Mouse (Mus musculus) hindbrain, embryonic 10.5 days (tissue): ENCODE measurements around the gene Prmt3. TPM values are rescaled to one million over a fixed set of nuclear protein-coding genes. Genes with fewer than 3 reads are reported as not detected.

Experiments used
- DNase-seq: peaks from one replicate; pipeline ENCODE4 v3.0.0-alpha.2; 2017; ENCODE audit warnings: low spot score
- H3K27ac ChIP-seq: fragments of 300-500 bp; sonication (generic); 2 replicates; pipeline ENCODE4 v1.5.1; 2016; ENCODE audit warnings: mild to moderate bottlenecking, moderate library complexity
- H3K27me3 ChIP-seq: fragments of 300-500 bp; sonication (generic); 2 replicates; pipeline ENCODE4 v1.6.1; 2016; ENCODE audit warnings: mild to moderate bottlenecking; ENCODE audit not compliant: poor library complexity, insufficient read depth, severe bottlenecking
- H3K36me3 ChIP-seq: fragments of 300-500 bp; sonication (generic); 2 replicates; pipeline ENCODE4 v1.6.1; 2016; ENCODE audit warnings: mild to moderate bottlenecking, moderate library complexity
- H3K4me1 ChIP-seq: fragments of 300-500 bp; sonication (generic); replicated peaks from 2 replicates; pipeline ENCODE4 v1.6.1; 2016; ENCODE audit warnings: mild to moderate bottlenecking
- H3K4me3 ChIP-seq: fragments of 300-500 bp; sonication (generic); 2 replicates; pipeline ENCODE4 v1.5.1; 2016; ENCODE audit warnings: mild to moderate bottlenecking, moderate library complexity
- H3K9me3 ChIP-seq: fragments of 300-500 bp; sonication (generic); 2 replicates; pipeline ENCODE4 v1.6.1; 2016; ENCODE audit warnings: mild to moderate bottlenecking, moderate library complexity
- WGBS: fragments of 180-500 bp; shearing (Covaris S2); methylation state at CpG from one replicate; pipeline ENCODE4 v1.1.7; 2016; 5-methylcytosine and 5-hydroxymethylcytosine counted together
- polyA plus RNA-seq: library from polyadenylated mRNA; unstranded; fragments of >200 nt; fragmentation: Nextera tagmentation; extraction: Ambion mirVana; gene quantifications from 2 replicates; pipeline ENCODE4 v1.2.1, GENCODE M21; 2016

The Prmt3 gene
- polyA plus RNA-seq, 1 experiment from 2014 or later: 49.7 TPM

DNA sequence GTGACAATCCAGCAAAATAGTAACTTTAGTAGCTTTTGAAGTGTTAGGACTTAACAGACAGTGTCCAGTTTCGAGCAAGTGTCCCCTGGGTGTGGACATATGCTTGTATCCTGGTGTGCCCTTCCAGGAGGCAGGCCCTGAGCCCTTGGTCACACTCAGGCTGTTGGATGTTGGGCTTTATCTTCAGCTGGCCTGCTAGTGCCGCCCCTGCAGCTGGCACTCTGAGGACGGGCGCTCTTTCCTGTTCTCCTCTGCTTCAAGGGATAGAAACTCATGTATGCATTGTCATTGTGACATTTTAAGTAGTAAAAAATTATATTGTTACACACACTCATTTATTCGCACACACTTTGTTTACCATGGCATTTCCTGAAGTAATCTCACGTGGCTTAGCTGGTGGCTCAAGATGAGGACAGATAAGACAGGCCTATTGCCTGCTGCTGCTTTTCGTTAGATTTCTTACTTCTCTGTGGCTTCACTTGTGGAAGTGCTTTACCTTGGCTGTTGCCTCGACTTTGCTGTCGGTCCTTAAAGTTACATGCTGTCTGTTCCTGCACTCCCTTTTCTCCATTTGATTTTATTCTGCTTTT, 29.0 kb downstream of the Prmt3 start:
- Histone ChIP-seq H3K27me3 (no peaks in the 10 kb centered on the region), H3K4me1 (no peaks in the 10 kb centered on the region), H3K9me3 (no peaks in the 10 kb centered on the region), H3K4me3 (no peak overlapping the region), H3K27ac (no peak overlapping the region), H3K36me3 (peaks cover 51% of the 10 kb centered on the region)
- no peak for DNase-seq
- 88% methylated on average over 9 of the region's 9 CpGs for WGBS

DNA sequence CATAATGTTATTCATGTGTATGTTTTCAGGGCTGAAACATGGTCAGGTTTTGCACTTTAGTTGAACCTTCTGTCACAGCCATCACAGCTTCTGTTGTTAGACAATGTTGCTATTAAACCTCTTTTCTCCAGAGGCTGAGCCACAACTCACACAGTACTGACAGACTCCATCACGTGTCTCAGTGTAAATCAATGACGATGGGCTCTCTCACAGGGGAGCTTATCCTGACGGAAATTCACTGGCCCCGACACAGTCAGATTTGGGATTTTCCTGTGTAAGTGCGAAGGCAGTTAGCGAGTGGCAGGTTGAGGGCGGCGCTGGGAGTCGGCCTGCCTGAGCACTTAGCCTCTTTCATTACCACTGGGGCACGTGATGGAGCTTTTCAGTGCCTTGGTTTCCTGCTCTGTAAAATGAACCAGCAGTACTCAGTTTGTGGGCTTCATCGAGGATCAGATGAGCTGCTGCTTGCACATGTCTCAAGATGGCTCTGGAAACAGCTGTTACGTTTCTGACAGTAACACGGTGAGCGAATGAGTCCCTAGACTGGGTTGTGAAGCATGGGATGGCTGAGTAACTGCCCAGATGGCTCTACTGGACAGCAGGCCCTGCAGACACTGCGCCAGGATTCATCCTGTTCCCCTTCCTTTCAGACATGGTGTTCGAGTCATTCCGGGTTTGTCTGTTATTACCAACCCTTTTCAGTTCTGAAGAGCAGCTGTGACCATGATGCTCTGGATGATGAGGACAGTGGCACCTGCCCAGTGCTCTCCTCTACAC, 29.9 kb downstream of the Prmt3 start:
- no peaks in the 10 kb centered on the region for H3K27me3 ChIP-seq
- no peaks in the 10 kb centered on the region for H3K4me1 ChIP-seq
- no peak for DNase-seq
- no peak overlapping the region for H3K4me3 ChIP-seq
- peaks cover 46% of the 10 kb centered on the region for H3K36me3 ChIP-seq
- no peak overlapping the region for H3K27ac ChIP-seq
- H3K9me3 ChIP-seq: no peaks in the 10 kb centered on the region
- 90% methylated on average over 17 of the region's 17 CpGs for WGBS

DNA sequence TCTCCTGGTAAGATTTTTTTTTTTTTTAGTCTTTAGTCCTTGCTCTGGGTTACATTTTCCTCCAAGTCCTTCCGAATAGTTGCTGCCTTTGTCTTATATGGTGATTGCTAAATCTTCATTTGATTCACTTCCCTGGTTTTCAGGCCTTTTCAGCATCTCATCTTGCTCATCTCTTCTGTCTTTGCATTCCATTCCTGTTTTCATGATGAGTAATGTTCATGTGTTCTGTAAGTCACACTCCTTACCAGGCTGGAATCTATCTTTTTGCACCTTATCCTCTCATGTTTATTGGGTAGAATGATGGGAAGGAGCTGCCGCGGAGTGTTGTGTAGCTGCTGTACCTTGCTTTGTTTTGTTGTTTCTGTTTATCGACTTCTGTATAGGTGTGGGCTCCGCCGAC, 31.0 kb downstream of the Prmt3 start:
- Histone ChIP-seq H3K27me3 (no peaks in the 10 kb centered on the region), H3K4me1 (no peaks in the 10 kb centered on the region), H3K27ac (no peak overlapping the region), H3K4me3 (no peak overlapping the region), H3K9me3 (no peaks in the 10 kb centered on the region), H3K36me3 (peaks cover 38% of the 10 kb centered on the region)
- 94% methylated on average over 6 of the region's 6 CpGs for WGBS
- no peak for DNase-seq

DNA sequence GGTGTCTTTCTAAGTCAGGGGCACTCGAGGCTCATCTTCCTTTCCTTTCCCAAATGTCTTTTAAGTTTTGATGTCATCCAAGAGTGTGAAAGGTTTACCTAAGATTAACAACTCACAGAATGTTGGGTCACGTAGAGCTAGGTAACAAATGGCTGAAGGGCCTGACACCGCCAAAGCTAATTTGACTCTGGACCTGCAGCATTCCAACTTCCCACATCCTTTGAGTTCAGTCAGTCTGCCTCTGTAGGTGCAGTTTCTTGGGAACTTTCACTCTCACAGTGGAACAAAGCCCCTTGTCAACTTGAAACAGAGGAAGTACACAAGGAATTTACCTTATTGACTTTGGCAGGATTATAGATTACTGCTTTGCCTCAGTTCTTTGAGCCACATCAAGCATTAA, 31.4 kb downstream of the Prmt3 start:
- Histone ChIP-seq H3K9me3 (no peaks in the 10 kb centered on the region), H3K27me3 (no peaks in the 10 kb centered on the region), H3K36me3 (peaks cover 40% of the 10 kb centered on the region), H3K4me3 (no peak overlapping the region), H3K27ac (no peak overlapping the region), H3K4me1 (no peaks in the 10 kb centered on the region)
- DNase-seq: no peak
- 77% methylated on average over 3 of the region's 3 CpGs for WGBS

DNA sequence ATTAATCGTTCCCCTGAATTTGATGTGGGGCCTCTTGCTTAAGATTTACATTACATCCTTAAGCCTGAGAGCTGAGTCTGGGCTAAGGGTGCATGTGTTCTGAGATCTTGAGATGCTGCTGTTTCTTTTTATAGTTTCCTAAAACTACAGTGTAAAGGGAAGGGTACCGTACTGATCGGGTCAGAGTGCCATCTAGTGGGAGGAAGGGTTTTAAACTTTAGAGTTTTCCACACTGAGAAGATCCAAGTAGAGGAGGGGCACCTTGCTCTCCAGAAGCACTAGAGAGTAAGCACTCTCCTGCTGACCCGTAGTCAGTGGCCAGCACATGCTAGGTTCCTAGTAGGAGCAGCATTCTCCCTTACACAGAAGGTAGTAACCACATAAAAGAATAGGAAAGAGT, 33.2 kb downstream of the Prmt3 start:
- peaks cover 46% of the 10 kb centered on the region for H3K36me3 ChIP-seq
- no peak overlapping the region for H3K27ac ChIP-seq
- WGBS: 68% methylated on average over 4 of the region's 4 CpGs
- H3K4me1 ChIP-seq: no peaks in the 10 kb centered on the region
- H3K27me3 ChIP-seq: no peaks in the 10 kb centered on the region
- H3K9me3 ChIP-seq: no peaks in the 10 kb centered on the region
- H3K4me3 ChIP-seq: no peak overlapping the region
- no peak for DNase-seq

DNA sequence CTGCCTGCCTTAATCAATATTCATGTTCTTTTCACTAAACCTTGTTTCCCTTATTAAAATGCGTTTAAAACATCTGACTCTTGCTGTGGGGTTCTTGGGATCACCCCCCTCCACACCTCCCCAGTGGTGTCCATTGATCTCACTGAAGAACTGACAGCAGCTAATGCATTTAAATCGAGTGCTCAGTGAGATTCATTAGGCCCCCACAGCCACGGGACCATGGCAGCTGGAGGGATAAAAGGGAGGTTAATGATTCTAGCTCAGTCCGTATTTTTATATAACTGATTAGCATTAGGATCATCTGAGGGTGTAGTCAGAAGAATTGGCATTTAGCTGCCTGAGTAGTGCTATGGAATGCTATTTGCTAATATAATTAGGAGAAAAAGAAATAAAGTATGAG, 41.2 kb downstream of the Prmt3 start:
- H3K27ac ChIP-seq: no peak overlapping the region
- peaks cover 21% of the 10 kb centered on the region for H3K36me3 ChIP-seq
- H3K27me3 ChIP-seq: no peaks in the 10 kb centered on the region
- DNase-seq: peak; percentile 12
- WGBS: 47% methylated on average over 4 of the region's 4 CpGs
- no peak overlapping the region for H3K4me3 ChIP-seq
- no peaks in the 10 kb centered on the region for H3K9me3 ChIP-seq
- peaks cover 12% of the 10 kb centered on the region for H3K4me1 ChIP-seq

DNA sequence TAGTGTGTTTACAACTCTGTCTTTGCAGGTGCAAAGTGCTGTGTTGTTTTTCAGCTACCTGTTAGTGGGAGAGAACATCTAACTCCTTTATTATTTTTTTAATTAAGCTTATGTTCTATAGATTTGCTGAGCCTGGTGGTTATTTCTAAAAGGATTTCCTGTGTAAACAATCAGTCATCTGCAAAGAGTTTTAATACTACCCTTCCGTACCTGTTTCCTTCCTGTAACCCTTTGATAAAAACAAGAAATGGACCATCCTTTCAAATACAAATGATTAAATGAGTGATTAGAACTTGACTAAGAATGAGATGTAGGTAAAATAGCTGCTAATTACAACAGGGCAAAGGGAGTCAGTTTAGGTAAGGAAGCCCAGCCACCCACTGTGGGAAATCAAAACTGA, 43.2 kb downstream of the Prmt3 start:
- H3K27ac ChIP-seq: no peak overlapping the region
- peaks cover 12% of the 10 kb centered on the region for H3K4me1 ChIP-seq
- no peaks in the 10 kb centered on the region for H3K9me3 ChIP-seq
- DNase-seq: no peak
- peaks cover 14% of the 10 kb centered on the region for H3K36me3 ChIP-seq
- no peaks in the 10 kb centered on the region for H3K27me3 ChIP-seq
- WGBS: 97% methylated on average over 1 of the region's 1 CpGs
- no peak overlapping the region for H3K4me3 ChIP-seq

DNA sequence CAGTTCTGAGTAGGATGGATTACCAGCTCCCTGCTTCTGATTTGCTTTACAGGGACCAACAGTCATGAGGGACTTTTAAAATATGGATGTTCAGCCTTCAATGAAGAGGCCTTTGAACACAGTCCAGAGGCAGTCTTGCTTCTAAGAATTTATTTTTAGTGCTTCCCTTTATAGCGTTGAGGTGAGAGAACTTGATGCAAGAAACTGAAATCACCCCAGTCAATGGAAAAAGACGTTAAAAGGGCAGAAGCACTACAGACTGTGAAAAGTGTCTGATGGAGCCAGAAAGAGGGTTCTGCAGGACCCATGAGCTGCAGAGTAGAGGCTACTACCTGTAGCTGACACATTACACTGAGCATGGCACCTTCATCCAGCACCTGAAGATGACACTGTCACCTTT, 43.9 kb downstream of the Prmt3 start:
- peaks cover 12% of the 10 kb centered on the region for H3K4me1 ChIP-seq
- H3K9me3 ChIP-seq: no peaks in the 10 kb centered on the region
- no peaks in the 10 kb centered on the region for H3K27me3 ChIP-seq
- no peak for DNase-seq
- no peak overlapping the region for H3K27ac ChIP-seq
- peaks cover 20% of the 10 kb centered on the region for H3K36me3 ChIP-seq
- WGBS: 94% methylated on average over 2 of the region's 2 CpGs
- no peak overlapping the region for H3K4me3 ChIP-seq

DNA sequence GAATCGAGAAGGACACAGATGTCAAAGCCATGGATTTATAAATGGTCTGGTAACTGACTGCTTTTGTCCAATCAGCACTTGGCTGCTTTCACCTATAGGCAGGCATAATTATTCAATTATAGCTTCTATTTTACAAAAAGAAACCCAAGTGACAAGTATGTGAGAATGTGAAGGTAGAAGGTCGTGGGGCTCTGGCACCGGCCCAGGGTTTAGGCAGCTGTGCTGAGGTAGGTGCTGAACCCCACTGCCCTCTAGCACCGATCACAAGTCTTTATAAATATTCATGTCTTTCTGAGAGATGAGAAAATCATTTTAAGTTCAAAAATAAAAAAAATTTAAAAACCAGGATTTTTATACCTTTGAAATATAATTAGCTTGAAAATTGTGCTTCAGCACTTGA, 45.4 kb downstream of the Prmt3 start:
- peaks cover 12% of the 10 kb centered on the region for H3K4me1 ChIP-seq

DNA sequence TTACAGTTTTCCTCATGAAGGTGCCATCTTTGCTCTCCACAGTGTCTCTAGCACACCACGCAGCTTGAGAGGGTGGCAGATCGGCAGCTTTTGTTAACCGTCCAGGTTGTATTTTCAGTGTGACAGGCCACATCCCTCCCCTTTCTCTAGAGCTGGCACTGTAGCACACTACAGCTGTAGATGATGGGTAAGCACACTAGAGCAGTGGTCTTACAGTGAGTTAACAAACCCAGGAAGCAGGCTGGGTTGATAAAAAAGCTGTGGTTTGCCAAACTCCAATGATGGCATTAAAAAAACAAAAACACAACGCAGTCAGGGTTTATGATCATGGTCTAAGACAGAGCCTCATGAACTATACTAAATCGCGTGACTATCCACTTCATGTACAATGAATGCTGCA, 45.9 kb downstream of the Prmt3 start:
- WGBS: 96% methylated on average over 6 of the region's 6 CpGs
- no peak for DNase-seq
- Histone ChIP-seq H3K36me3 (peaks cover 35% of the 10 kb centered on the region), H3K27me3 (no peaks in the 10 kb centered on the region), H3K4me3 (no peak overlapping the region), H3K9me3 (no peaks in the 10 kb centered on the region), H3K4me1 (peaks cover 7% of the 10 kb centered on the region), H3K27ac (no peak overlapping the region)

More for the DNA sequence above, 45.4 kb downstream of the Prmt3 start:
- H3K27ac ChIP-seq: no peak overlapping the region
- H3K9me3 ChIP-seq: no peaks in the 10 kb centered on the region
- WGBS: 79% methylated on average over 4 of the region's 4 CpGs
- H3K27me3 ChIP-seq: no peaks in the 10 kb centered on the region
- no peak for DNase-seq
- peaks cover 31% of the 10 kb centered on the region for H3K36me3 ChIP-seq
- no peak overlapping the region for H3K4me3 ChIP-seq

DNA sequence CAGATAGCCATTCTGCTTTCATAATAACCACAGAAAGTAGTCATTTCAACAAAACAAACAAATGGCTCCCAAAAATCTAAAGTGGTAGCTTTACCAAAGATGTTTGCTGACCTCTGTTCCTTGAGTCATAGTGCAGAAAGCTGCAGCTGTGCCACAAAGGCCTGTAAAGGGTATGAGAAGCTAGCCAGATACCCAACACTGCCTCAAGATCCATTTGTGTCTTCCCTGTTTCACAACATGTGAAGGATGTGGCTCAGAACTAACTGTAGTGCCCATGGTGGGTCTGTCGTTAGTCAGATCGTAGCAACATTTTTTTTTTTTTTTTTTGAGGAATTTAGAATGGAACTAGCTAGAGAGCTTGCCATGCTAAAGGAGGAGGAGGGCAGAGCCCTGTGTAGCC, 46.4 kb downstream of the Prmt3 start:
- WGBS: 87% methylated on average over 2 of the region's 2 CpGs
- Histone ChIP-seq H3K4me3 (no peak overlapping the region), H3K27ac (no peak overlapping the region), H3K9me3 (no peaks in the 10 kb centered on the region), H3K27me3 (no peaks in the 10 kb centered on the region), H3K4me1 (peaks cover 2% of the 10 kb centered on the region; the same call in 1 of the 2 replicates), H3K36me3 (peaks cover 41% of the 10 kb centered on the region)
- no peak for DNase-seq

DNA sequence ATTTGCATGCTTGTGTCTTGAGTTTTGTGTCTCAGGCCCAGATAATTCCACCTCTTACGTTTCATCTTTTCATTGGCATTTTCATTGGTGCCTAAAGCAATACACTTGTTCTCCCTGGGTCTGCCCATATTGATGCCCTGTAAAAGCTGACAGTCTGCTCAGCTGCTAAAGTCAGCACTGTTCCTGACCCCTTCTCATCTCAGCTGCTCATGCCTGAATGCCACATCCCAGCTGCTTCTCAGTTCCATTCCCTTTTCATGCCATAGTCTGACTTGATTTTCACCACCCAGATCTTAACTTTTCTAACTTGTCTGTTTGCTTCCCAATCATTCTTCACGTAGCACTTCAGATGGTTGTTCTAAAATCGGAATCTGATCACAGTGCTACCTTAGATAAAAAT, 47.3 kb downstream of the Prmt3 start:
- WGBS: 93% methylated on average over 3 of the region's 3 CpGs

DNA sequence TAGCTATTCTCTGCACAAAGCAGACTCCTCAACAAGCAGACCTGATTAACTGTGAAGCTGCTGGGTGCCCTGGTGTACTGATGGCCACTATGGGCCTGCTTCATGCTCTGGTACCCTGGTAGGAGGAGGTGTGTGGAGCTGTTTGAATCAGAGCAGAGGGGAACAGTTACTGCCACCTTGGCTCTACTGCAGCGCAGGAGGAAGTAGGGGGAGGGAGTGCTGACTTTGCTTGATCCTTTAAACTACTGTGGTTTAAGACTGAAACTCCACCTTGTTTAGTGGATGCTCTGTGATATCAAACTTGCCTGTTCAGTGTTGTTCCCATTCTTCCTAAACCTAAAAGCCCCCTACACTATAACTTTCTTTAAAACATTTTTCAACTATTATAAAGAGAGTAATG, 49.8 kb downstream of the Prmt3 start:
- no peaks in the 10 kb centered on the region for H3K9me3 ChIP-seq
- H3K4me1 ChIP-seq: no peaks in the 10 kb centered on the region
- 93% methylated on average over 1 of the region's 1 CpGs for WGBS
- no peak overlapping the region for H3K4me3 ChIP-seq
- no peak overlapping the region for H3K27ac ChIP-seq
- DNase-seq: no peak
- H3K27me3 ChIP-seq: no peaks in the 10 kb centered on the region
- peaks cover 52% of the 10 kb centered on the region for H3K36me3 ChIP-seq

More for the DNA sequence above, 47.3 kb downstream of the Prmt3 start:
- Histone ChIP-seq H3K4me1 (no peaks in the 10 kb centered on the region), H3K9me3 (no peaks in the 10 kb centered on the region), H3K36me3 (peaks cover 50% of the 10 kb centered on the region), H3K4me3 (no peak overlapping the region), H3K27me3 (no peaks in the 10 kb centered on the region), H3K27ac (no peak overlapping the region)
- DNase-seq: no peak
